20 mouse cellular contexts compared by ENCODE assay signal in genomic region chr5:64519036-64519435, GRCm38 (mm10).
DNase-seq lines count a peak whose midpoint lies in the region; ATAC-seq lines count a peak whose summit lies in the region.
"Had no signal": no experiment of that assay in that cellular context is flagged by ENCODE, and none has a peak within 500 bp of the region (broad histone marks: within the 10 kb centered on the region; RNA-seq: fewer than 3 reads in every experiment).

No protein-coding gene starts in this region.

- no peaks in the 10 kb centered on the region for H3K9me3 ChIP-seq in midbrain, embryonic 14.5 days (ENCODE audit: control insufficient read depth, low read length)
- H3K9me3 ChIP-seq: limb, embryonic 10.5 days; midbrain, embryonic 15.5 days; stomach, embryonic 15.5 days had no signal

- intact Hi-C loops in heart, postnatal 10 days (cut with DNase I), result no loop called here

- no peaks in the 10 kb centered on the region for H3K27me3 ChIP-seq in midbrain, embryonic 14.5 days (ENCODE audit: control insufficient read depth, insufficient read depth, low read length)
- H3K27me3 ChIP-seq: midbrain, embryonic 15.5 days; stomach, embryonic 15.5 days had no signal

- no peak for ATAC-seq in midbrain, embryonic 14.5 days (ENCODE audit: low FRiP score, low TSS enrichment)
- no peak for ATAC-seq in erythroblast, adult 5-6 weeks (replicated peaks; ENCODE audit: low FRiP score, poor library complexity, severe bottlenecking)
- ATAC-seq: forebrain, embryonic 16.5 days; inflammation-experienced regulatory T-cells, adult 6 months; midbrain, embryonic 15.5 days had no signal

- H3K9ac ChIP-seq in midbrain, embryonic 14.5 days (replicated peaks; ENCODE audit: low read length), result no peak overlapping the region
- H3K9ac ChIP-seq: midbrain, embryonic 15.5 days; stomach, embryonic 15.5 days had no signal

- H3K36me3 ChIP-seq in midbrain, embryonic 14.5 days (ENCODE audit: control insufficient read depth, insufficient read depth, low read length), result no peaks in the 10 kb centered on the region
- H3K36me3 ChIP-seq: embryonic facial prominence, embryonic 10.5 days; limb, embryonic 10.5 days; midbrain, embryonic 15.5 days; stomach, embryonic 15.5 days had no signal

- H3K4me3 ChIP-seq in midbrain, embryonic 14.5 days (replicated peaks; ENCODE audit: low read depth, low read length), result no peak overlapping the region
- H3K4me3 ChIP-seq: embryonic facial prominence, embryonic 10.5 days; erythroblast, embryonic 14.5 days; limb, embryonic 10.5 days; midbrain, embryonic 15.5 days; stomach, embryonic 15.5 days had no signal

- DNase-seq in heart, adult 11 months, result peak; percentile 46
- DNase-seq in heart, adult 9 months (ENCODE audit: low spot score in 2 of 2), result no peak
- peak; percentile 41 for DNase-seq in thymus, postnatal 25 days
- DNase-seq in thymus, postnatal 0 days (ENCODE audit: low spot score), result no peak
- peak; percentile 54 for DNase-seq in kidney, postnatal 14 days
- DNase-seq in midbrain, embryonic 14.5 days, result no peak
- DNase-seq in heart, postnatal 10 days, result no peak
- DNase-seq: cerebellum, postnatal 14 days; heart, adult 18-20 months; lung, adult 2 months; spleen, adult 18-20 months had no signal

- H3K4me1 ChIP-seq in midbrain, embryonic 14.5 days (ENCODE audit: control insufficient read depth, insufficient read depth, low read length), result no peaks in the 10 kb centered on the region; the same call in 1 of the 2 replicates
- H3K4me1 ChIP-seq: midbrain, embryonic 15.5 days had no signal

- no peak overlapping the region for H3K27ac ChIP-seq in midbrain, embryonic 14.5 days (replicated peaks; ENCODE audit: low read depth, low read length)
- H3K27ac ChIP-seq: embryonic facial prominence, embryonic 10.5 days; limb, embryonic 10.5 days; midbrain, embryonic 15.5 days; stomach, embryonic 15.5 days had no signal

- WGBS in midbrain, embryonic 14.5 days, result 89% methylated on average over 7 of the region's 7 CpGs

- H3K4me2 ChIP-seq in midbrain, embryonic 14.5 days (ENCODE audit: low read length), result no peak overlapping the region
- H3K4me2 ChIP-seq: liver, embryonic 11.5 days; midbrain, embryonic 15.5 days; stomach, embryonic 15.5 days had no signal

Comparison
In these comparisons a context has a peak if more than half of its experiments do, and no peak if none do; other contexts are left out.
1. DNase-seq: peak in heart, adult 11 months (single experiment), thymus, postnatal 25 days (single experiment) and kidney, postnatal 14 days (single experiment); none in heart, adult 9 months (0 of 2), thymus, postnatal 0 days (single experiment), midbrain, embryonic 14.5 days (single experiment) and heart, postnatal 10 days (0 of 2).